Mouse (Mus musculus) thymus, postnatal 10 days (tissue): ENCODE data around the gene Tmem26.

Experiments used
- DNase-seq, 2 experiments: peaks; one replicate each; pipeline ENCODE4 v3.0.0; 2021; ENCODE audit warnings: low spot score in 2 of 2

Tmem26 gene

GRCm38 (mm10) chr10:68750921-68751320 is 27.5 kb downstream of the Tmem26 start:
- no peak for DNase-seq

GRCm38 (mm10) chr10:68759238-68759637 is 35.8 kb downstream of the Tmem26 start:
- DNase-seq: no peak

- no peak for DNase-seq
These were observed 36.3 kb downstream of the Tmem26 start for GRCm38 (mm10) chr10:68759789-68760188.

DNA sequence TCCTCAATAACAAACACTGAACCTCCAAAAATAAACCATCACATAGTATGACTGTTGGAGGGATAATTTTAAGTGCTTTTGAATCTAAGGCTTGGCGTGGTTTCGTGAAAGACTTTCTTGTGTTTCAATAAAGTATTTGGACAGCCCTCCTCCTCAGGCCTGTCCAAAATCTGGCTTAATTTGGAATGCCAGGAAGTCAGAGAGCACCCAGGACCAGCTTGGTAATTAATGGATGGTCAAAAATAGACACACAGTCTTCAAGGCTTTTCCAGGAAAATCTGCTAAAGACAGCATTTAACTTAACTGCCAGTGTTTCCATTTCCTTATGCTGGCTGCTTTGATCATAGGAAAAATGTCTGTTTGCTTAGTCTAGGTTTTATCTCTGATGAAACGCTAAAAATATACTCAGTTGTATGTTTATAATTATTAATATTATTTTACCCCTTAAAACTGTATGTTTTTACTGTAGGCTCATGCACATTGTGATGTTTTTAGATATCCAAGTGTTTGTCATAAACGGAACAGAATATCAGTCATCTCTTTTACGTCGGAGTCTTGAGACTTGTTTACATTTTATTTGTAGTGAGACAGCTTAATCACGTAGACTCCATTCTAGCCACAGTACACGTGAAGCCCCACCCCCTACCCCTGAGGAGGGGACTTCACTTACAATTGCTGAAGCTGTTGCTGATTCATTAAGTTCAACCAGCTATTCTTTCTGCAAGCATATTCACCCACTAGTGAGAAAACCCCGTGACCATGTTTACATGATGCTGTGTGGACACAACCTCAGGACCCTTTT is 57.8 kb downstream of the Tmem26 start:
- DNase-seq: no peak

GRCm38 (mm10) chr10:68782724-68783123 is 59.3 kb downstream of the Tmem26 start:
- no peak for DNase-seq

- DNase-seq: no peak
These were observed 60.4 kb downstream of the Tmem26 start for GRCm38 (mm10) chr10:68783856-68784255.

DNA sequence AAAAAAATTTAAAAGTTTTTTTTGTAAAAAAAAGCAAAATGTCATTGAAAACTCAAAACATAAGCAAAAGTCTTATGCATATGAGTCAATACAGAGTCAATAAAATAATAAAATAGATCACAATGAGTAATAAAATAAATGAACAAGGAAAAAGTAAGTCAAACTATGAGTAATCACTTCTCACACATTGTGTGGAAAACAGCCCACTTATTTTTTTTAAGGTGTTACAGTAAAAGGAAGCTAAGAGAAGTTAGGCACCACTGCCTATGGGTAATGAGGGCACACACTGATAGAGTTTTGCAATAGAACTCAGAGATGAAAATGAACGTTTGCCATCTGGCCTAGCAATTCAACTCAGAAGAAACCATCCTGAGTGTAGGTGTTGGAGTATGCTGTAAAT is 61.0 kb downstream of the Tmem26 start:
- no peak for DNase-seq

DNA sequence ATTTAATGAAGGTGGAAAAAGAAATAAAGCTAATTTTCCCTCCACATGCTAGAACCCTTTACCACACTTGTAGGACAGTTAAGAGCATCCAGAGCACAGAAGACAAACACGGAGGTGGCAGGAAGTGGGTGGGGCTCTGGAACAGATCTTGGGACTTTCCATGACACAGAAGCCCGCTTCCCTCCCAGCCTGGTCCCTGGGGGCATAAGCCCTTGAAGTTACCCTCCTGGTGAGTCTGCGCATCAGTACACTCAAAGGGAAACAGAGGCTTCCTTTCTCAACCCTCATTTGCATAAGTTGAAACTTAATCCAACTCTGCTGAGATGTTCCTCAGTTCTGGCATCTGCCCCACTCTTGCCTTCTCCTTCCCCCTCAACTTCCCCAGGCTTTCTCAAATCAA is 72.0 kb downstream of the Tmem26 start:
- DNase-seq: no peak

DNA sequence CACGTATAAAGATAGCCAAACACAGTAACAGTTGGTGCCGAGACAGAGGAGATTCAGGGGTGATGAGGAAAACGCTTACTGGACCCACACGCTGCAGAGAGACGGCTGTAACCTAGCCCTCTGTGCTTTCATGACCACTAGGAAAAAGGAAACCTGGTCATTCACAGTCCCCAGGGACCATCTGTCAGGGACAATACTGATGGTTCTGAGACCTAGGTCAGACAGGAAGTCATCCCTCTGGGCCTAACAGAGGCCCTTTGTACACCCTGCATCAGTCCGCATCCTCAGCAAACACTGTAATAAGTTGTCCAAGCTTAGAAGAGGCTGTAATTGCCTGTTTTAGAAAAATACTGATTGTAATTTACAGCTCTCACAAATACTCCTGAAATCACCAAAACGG is 76.4 kb downstream of the Tmem26 start:
- no peak for DNase-seq

- no peak for DNase-seq
These were observed 76.9 kb downstream of the Tmem26 start for GRCm38 (mm10) chr10:68800339-68800738.

GRCm38 (mm10) chr10:68806328-68806727 is 82.9 kb downstream of the Tmem26 start:
- no peak for DNase-seq

DNA sequence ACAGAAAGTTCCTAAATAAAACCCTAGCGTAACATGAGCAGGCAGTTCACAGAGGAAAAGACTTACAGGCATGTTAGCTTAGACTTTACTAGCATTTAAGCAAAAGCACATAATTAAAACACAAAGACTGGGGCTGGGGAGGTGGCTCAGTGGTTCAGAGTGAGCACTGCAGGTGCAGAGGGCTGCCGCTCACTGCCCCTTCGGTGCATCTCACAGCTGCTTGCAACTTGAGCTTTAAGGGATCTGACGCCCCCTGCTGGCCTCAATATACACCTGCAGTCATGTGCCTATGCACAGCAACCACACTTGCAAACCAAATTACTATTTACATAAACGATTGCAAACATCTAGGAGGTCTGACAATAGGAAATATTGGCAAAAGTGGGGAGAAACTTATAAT is 87.5 kb downstream of the Tmem26 start:
- DNase-seq: no peak

DNA sequence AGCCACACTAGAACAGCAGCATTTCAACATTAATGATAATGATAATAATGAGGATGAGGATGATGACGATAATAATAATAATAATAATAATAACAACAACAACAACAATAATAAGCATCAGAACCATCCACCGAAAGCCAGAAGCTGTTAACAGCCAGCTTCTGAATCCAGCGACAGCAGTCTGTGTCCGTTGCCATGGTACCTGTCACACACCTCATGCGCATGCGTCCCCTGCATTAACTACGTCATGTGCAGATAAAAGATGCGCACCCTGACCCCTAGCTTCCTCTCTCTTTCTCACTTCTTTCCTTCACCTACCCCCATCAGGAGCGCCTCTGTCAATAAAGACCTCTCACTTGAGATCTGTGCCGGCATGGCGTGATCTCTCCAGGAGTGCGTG is 89.3 kb downstream of the Tmem26 start:
- no peak for DNase-seq

GRCm38 (mm10) chr10:68817281-68817680 is 93.8 kb downstream of the Tmem26 start:
- no peak for DNase-seq

- no peak for DNase-seq
These were observed 94.8 kb downstream of the Tmem26 start for GRCm38 (mm10) chr10:68818065-68818759.

DNA sequence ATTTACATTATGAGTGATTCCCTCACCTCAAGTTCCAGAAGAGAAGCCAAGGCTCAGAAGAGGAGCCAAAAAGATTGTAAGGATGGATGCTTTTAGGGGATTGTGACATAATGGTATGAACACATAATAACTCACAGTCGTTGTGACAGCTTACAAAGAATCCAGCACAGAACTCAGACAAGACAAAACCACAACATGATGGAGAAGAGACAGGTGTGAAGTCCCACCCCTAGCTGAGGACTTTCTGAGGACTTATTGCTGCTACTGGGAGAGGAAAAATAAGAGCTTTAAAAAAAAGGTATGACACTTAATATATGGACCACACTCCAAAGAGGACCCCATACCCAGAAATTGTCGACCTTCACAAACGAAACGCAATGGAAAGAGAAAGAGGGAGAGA is 101.1 kb downstream of the Tmem26 start:
- DNase-seq: no peak
